In the genomic region with DNA sequence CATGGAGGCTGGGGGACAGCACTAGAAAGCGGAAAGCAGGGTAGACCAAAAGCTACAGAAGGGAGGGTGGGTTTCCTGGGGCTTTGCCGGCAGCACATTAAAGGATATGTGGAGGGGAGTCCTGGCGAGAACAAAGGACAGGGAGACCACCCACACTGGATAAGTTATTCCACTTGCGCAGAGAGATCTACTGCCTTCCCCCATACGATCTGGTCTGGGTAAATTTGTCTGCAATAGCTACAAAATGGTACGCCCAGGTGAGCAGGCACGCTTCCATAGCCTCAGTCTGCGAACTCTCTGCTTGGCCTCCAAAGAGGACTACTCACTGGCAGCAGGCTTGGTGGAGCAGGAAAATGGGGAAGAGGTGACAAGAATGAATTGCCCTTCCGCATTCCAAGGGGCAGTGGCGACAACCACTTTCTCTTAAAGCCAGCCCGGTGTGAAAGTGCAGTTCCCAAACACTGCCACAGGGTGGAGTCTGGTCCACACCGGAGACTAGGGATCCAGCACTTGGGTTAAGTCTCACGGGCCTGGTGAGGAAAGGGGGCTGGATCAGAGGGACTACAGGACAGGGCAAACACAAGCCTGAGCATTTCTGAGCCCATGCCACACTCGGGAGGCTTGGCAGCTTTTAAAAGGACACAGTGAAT, we compare ENCODE assay signal across 8 mouse cellular contexts. TPM values are rescaled to one million over a fixed set of nuclear protein-coding genes. Genes with fewer than 3 reads are reported as not detected.
DNase-seq lines count a peak whose midpoint lies in the region; ATAC-seq lines count a peak whose summit lies in the region.

No protein-coding gene starts in this region.

- peak overlapping the region; percentile 41 for H3K4me3 ChIP-seq in forebrain, embryonic 10.5 days
- H3K4me3 ChIP-seq in heart, embryonic 15.5 days: peak overlapping the region; percentile 36
- peak overlapping the region; percentile 43 for H3K4me3 ChIP-seq in liver, embryonic 12.5 days
- peak overlapping the region; percentile 14 for H3K4me3 ChIP-seq in stomach, embryonic 15.5 days (replicated peaks)

- H3K27ac ChIP-seq in forebrain, embryonic 10.5 days: peak overlapping the region; percentile 63
- peak overlapping the region; percentile 65 for H3K27ac ChIP-seq in heart, embryonic 15.5 days
- H3K27ac ChIP-seq in liver, embryonic 12.5 days: no peak overlapping the region
- H3K27ac ChIP-seq in stomach, embryonic 15.5 days: peak overlapping the region; percentile 42

- H3K36me3 ChIP-seq in forebrain, embryonic 10.5 days (replicated peaks): no peaks in the 10 kb centered on the region; the same call in 1 of the 2 replicates
- H3K36me3 ChIP-seq in heart, embryonic 15.5 days: 0 out of 2 replicates have a peak, but pooled peaks cover 5% of the 10 kb centered on the region
- H3K36me3 ChIP-seq in liver, embryonic 12.5 days: no peaks in the 10 kb centered on the region
- no peaks in the 10 kb centered on the region for H3K36me3 ChIP-seq in stomach, embryonic 15.5 days

- H3K4me2 ChIP-seq in heart, embryonic 15.5 days: peak overlapping the region; percentile 69
- peak overlapping the region; percentile 65 for H3K4me2 ChIP-seq in liver, embryonic 12.5 days
- peak overlapping the region; percentile 52 for H3K4me2 ChIP-seq in stomach, embryonic 15.5 days

- ATAC-seq in CD4-positive, CD25-positive, alpha-beta regulatory T cell, adult 4 months: peak; percentile 44
- ATAC-seq in heart, embryonic 15.5 days (replicated peaks; ENCODE audit: insufficient number of reproducible peaks, insufficient read depth, low FRiP score, low read depth): peak; percentile 41
- peak; percentile 71 for ATAC-seq in liver, embryonic 12.5 days
- ATAC-seq in stomach, embryonic 15.5 days (ENCODE audit: insufficient read depth, low FRiP score, low read depth): peak; percentile 67; the same call in 1 of the 2 replicates

- no peaks in the 10 kb centered on the region for H3K27me3 ChIP-seq in forebrain, embryonic 10.5 days (ENCODE audit: poor library complexity, severe bottlenecking)
- H3K27me3 ChIP-seq in heart, embryonic 15.5 days: no peaks in the 10 kb centered on the region
- no peaks in the 10 kb centered on the region for H3K27me3 ChIP-seq in liver, embryonic 12.5 days (replicated peaks)
- H3K27me3 ChIP-seq in stomach, embryonic 15.5 days (replicated peaks): no peaks in the 10 kb centered on the region

- no peaks in the 10 kb centered on the region for H3K9me3 ChIP-seq in forebrain, embryonic 10.5 days
- no peaks in the 10 kb centered on the region for H3K9me3 ChIP-seq in heart, embryonic 15.5 days (replicated peaks)
- H3K9me3 ChIP-seq in liver, embryonic 12.5 days (replicated peaks): no peaks in the 10 kb centered on the region
- no peaks in the 10 kb centered on the region for H3K9me3 ChIP-seq in stomach, embryonic 15.5 days

- 12% methylated on average over 14 of the region's 14 CpGs for WGBS in forebrain, embryonic 10.5 days
- WGBS in heart, embryonic 15.5 days: 10% methylated on average over 14 of the region's 14 CpGs
- WGBS in liver, embryonic 12.5 days (ENCODE audit: insufficient replicate concordance): 13% methylated on average over 14 of the region's 14 CpGs
- 6% methylated on average over 14 of the region's 14 CpGs for WGBS in stomach, embryonic 15.5 days

- peaks cover 33% of the 10 kb centered on the region for H3K4me1 ChIP-seq in forebrain, embryonic 10.5 days
- peaks cover 52% of the 10 kb centered on the region for H3K4me1 ChIP-seq in heart, embryonic 15.5 days (replicated peaks)
- H3K4me1 ChIP-seq in liver, embryonic 12.5 days: peaks cover 22% of the 10 kb centered on the region
- H3K4me1 ChIP-seq in stomach, embryonic 15.5 days: peaks cover 16% of the 10 kb centered on the region

- DNase-seq in c-Kit-positive CD71-negative TER-119-negative erythroid progenitor cells, embryonic 14.5 days (ENCODE audit: low read depth): peak; percentile 86
- DNase-seq in forebrain, embryonic 10.5 days (ENCODE audit: extremely low spot score, low spot score): peak; percentile 80
- peak; percentile 94 for DNase-seq in kidney, postnatal 14 days
- DNase-seq in neural tube, embryonic 10.5 days (ENCODE audit: extremely low spot score, low spot score): peak; percentile 88

- H3K9ac ChIP-seq in heart, embryonic 15.5 days: 0 out of 2 replicates have a peak overlapping the region, but pooled peaks have one; percentile 19
- H3K9ac ChIP-seq in liver, embryonic 12.5 days: peak overlapping the region; percentile 50; the same call in 1 of the 2 replicates
- no peak overlapping the region for H3K9ac ChIP-seq in stomach, embryonic 15.5 days

RNA-seq across cellular contexts. Expression of a gene that starts 50.9 kb away (rescaled TPM):
- polyA plus RNA-seq in CD4-positive, CD25-positive, alpha-beta regulatory T cell, adult 4 months (2017; shearing (Covaris generic)): 10 to 100 TPM in 1 of 2 experiments, 1 to 10 TPM in 1; 7.8 to 11.1 TPM
- 23.7 and 27.3 TPM in 2 replicates for polyA plus RNA-seq in forebrain, embryonic 10.5 days (2016; fragmentation: Nextera tagmentation; extraction: Ambion mirVana)
- polyA plus RNA-seq in heart, embryonic 15.5 days (2015; fragmentation: Nextera tagmentation; extraction: Ambion mirVana): 44.1 and 44.6 TPM in 2 replicates
- 13.7 and 14.5 TPM in 2 replicates for polyA plus RNA-seq in liver, embryonic 12.5 days (2016; fragmentation: Nextera tagmentation; extraction: Ambion mirVana)
- 28.5 and 29.9 TPM in 2 replicates for polyA plus RNA-seq in stomach, embryonic 15.5 days (2015; fragmentation: Nextera tagmentation; extraction: Ambion mirVana)
